Mouse (Mus musculus): ENCODE results near the gene Tek. TPM values are rescaled to one million over a fixed set of nuclear protein-coding genes. Genes with fewer than 3 reads are reported as not detected.

Gene Tek
- total RNA-seq, 2 experiments from 2014 or later = 42.1 to 44.8 TPM

DNA sequence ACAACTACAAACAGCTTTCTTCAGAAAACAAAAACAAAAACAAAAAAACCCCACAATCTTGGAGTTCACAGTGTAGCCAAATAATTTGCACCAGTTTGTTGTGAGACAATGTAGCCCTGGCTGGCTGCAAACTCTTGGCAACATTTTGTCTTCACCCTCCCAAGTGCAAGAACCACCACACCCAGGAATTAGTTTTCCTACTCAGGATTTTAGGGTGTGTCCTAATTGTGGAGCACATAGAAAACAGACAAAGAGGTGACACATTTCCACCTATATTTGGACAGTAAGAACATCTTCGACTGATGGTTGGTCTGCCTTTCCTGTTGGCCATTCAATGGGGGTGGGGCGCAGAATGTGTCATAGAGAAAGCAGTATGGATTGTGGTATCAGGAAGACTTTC is 46.8 kb downstream of the Tek start:
- DNase-seq (ENCODE audit: low spot score in 2 of 2) = no peak

DNA sequence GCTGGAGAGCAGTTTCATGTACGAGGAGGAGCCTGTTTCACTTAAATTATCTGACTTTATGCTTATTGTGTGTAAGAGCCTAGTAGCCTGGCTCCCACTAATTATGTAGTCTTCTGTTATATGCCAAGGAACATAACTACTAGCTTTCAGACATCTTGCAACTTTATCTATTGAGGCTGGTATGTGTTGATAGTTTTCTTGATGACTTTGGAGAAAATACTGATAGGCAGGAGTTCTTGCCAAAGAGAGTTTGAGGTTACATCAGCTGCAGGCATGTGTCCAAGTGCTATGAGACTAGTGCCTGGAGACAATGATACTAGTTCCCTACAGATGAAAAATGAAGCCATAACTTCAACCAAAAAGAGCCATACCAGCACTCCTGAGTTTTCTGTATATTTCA is 64.1 kb downstream of the Tek start:
- DNase-seq (ENCODE audit: low spot score in 2 of 2) = no peak

DNA sequence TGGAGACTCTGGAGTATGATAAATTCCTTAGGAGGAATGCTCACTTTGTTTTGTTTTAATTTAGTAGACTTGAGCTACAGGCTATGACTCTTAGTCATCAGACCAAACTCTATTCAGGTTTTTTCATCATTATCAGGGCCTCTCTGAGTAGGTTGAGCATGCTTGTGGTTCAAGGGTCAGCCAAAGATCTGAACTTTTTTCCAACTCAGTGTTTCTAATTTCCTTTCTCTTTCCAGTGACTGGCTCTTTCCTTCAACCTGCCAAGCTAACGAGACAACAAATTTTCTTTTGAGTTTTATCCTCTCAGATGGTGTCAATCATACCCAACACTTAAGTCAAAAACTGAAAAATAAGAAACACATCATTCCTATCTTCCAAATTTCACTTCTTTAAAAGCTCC is 71.5 kb downstream of the Tek start:
- DNase-seq (ENCODE audit: low spot score in 2 of 2) = no peak

DNA sequence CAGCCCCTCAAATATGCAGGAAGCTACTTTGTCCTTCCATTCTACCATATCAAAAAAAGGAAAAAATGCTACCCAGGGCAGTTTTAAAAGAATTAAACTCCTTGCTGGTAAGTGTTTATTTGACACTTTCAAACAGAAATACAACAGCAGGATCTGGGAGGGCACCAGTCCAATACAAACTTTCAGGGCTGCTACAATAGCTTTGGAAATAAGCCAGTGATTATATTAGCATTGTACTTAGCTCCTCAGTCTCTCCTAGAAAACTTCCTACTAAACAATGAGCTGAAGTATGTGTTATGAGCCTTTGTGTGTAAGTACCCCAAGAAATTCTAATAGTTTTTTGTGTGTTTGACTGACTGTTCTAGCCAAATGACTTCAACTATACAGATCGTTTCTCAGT is 87.8 kb downstream of the Tek start:
- no peak for DNase-seq (ENCODE audit: low spot score in 2 of 2)

DNA sequence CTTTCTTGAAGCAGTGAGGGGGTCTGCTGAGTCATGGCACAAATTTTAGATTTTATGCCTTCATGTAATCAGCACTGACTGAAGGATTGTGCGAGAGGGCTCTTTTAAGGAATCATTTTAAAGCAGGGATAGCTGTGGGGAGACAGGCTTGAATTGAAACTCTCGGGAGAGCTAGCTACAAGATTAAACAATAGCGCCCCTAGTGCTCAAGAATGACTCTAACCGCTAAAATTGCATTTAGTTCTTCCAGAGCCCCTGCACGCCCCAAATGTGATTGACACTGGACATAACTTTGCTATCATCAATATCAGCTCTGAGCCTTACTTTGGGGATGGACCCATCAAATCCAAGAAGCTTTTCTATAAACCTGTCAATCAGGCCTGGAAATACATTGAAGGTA is 88.3 kb downstream of the Tek start:
- DNase-seq (ENCODE audit: low spot score in 2 of 2) = no peak

DNA sequence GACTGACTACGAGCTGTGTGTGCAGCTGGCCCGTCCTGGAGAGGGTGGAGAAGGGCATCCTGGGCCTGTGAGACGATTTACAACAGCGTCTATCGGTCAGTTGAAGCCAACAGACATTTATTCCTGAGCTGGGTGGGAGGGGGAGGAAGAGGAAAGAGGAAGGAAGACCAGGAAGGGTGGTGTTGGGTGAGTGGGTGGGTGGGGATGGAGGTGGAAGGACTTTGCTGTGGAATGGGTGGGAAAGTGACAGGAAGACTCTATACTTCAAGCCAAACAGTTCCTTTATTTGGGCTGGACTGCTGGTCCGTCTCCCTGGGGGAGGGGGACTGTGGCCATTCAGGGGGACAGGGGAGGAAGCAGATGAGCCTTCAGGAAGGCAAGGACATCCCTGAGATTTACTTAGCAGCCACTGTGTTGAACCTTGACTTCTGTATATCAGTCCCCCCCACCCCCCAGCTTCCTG is 90.9 kb downstream of the Tek start:
- DNase-seq (ENCODE audit: low spot score in 2 of 2) = no peak

DNA sequence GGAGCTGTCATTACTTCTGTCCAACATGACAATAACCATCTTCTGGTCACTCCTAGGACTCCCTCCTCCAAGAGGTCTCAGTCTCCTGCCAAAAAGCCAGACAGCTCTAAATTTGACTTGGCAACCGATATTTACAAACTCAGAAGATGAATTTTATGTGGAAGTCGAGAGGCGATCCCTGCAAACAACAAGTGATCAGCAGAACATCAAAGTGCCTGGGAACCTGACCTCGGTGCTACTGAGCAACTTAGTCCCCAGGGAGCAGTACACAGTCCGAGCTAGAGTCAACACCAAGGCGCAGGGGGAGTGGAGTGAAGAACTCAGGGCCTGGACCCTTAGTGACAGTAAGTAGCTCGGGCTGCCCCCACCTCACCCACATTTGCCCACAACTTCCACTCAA is 98.0 kb downstream of the Tek start:
- no peak for DNase-seq (ENCODE audit: low spot score in 2 of 2)

DNA sequence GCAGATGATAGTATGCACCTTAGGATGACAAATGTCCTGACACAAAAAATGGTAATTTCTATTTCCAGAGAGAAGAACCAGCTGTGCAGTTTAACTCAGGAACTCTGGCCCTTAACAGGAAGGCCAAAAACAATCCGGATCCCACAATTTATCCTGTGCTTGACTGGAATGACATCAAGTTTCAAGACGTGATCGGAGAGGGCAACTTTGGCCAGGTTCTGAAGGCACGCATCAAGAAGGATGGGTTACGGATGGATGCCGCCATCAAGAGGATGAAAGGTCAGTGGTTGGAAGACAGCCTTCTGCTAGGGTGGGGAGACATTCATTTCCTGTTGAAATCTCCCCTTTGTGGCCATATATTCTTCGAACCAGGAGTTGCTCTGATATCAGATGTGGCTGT is 114.2 kb downstream of the Tek start:
- no peak for DNase-seq (ENCODE audit: low spot score in 2 of 2)

DNA sequence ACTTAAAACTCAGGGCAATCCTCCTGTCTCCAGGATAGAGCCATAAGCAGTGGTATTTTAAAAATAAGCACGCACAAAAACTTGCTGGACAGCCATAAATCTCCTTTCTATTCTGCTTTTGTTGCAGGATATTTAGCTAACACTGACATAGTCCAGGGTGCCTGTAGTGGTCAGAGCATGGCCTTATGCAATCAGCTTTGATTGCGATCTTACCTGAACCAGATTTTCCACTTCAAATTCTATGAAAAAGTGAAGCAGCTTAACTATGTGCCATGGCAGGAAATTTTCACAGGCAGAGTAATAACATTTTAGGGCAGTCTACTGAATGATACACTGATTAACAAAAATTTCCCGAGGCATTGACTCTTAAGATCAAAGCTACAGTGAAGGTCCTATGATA is 115.2 kb downstream of the Tek start:
- DNase-seq (ENCODE audit: low spot score in 2 of 2) = no peak

DNA sequence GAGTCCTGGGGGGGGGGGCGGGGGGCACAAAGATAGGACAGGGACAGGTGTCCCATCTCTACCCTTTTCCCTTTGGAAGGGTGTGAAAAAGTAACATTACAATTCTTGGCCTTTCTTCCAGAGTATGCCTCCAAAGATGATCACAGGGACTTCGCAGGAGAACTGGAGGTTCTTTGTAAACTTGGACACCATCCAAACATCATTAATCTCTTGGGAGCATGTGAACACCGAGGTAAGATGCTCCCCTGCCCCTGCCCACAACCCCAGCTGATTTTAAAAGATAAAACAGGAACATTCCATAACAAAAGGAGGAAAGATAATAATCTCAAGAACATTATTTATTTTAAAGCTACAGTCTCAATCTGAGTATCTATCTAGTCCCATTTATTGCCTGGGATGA is 116.1 kb downstream of the Tek start:
- DNase-seq (ENCODE audit: low spot score in 2 of 2) = no peak

DNA sequence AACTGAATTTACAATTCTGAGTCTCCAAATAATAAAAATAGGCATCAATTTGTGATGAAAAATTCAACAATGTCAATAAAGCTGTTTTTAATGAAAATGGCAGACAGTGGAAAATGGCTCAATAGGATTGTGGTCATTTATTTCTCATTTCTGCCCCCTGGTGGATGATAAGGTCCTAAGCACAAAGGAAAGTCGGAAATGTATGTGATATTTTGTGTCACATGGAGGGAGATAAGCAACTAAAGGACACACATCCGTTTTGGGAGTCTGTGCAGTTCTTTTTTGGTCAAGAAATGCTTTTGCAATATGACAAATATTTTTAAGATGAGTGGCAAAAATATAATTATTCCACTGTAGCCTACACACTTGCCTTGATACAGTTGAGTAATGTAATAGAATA is 161.7 kb downstream of the Tek start:
- DNase-seq (ENCODE audit: low spot score in 2 of 2) = no peak

DNA sequence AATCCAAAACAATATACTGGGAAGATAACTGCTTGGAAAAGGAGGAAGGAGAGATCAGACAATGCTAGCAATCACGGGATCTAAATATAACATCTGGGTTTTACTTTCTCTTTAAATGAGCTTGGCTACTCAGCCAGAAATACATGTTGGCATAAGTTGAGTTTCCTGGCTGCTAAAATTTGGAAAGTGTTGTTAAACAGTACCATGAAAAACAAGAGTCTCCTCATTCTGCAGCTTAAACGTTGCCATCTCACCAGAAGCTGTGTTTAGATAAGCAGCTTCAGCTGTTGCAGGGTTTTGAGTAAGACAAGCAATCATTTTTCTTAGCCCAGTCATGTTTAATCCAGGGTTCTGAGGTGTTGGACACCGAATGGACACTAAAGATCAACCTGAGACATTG is 162.7 kb downstream of the Tek start:
- DNase-seq (ENCODE audit: low spot score in 2 of 2) = no peak

Other genes starting within 250 kb of the Tek start
- gene Gm10306, start 182.7 kb upstream of the Tek start, total RNA-seq (2021) = not detected
- 10 to 100 TPM in 1 of 2 experiments, 1 to 10 TPM in 1; 9.9 to 11.1 TPM for gene Caap1, start 182.5 kb upstream of the Tek start, total RNA-seq (2021)
- gene Plaa, start 136.0 kb upstream of the Tek start, total RNA-seq (2021) = 10 to 100 TPM; 60.0 to 61.9 TPM
- 10 to 100 TPM; 21.8 to 30.8 TPM for gene Ift74, start 124.8 kb upstream of the Tek start, total RNA-seq (2021)
- gene Lrrc19, start 89.1 kb upstream of the Tek start, total RNA-seq (2021) = 1 to 10 TPM in 1 of 2 experiments, not detected in 1; 2.7 TPM
- gene Eqtn, start 189.6 kb downstream of the Tek start, total RNA-seq (2021) = not detected
- 10 to 100 TPM; 31.5 to 41.0 TPM for gene Mysm1, start 239.8 kb downstream of the Tek start, total RNA-seq (2021)

Data from adrenal gland, postnatal 4 days (tissue).